In the genomic region with DNA sequence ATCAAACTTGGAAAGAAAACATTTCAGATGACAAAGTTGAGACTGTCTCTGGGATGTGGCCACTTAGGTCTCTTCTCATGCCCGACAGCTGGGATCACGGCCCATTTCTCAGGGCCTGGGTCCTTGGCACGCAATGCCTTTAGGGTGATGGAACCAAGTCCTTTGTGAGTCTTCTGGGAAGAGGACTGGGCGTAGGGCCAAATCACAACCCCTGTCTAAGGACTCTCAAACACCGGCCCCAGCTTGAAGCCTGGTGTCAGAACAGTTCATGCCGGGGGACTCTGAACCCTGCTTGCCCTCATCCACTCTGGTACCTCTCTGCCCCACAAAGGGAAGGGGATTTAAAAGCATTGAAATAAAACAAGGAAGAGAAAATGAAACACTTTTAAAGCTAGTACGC, we compare ENCODE assay signal across 20 mouse cellular contexts. TPM values are rescaled to one million over a fixed set of nuclear protein-coding genes. Genes with fewer than 3 reads are reported as not detected.
DNase-seq lines count a peak whose midpoint lies in the region; ATAC-seq and TF ChIP-seq lines count a peak whose summit lies in the region.
"Had no signal": no experiment of that assay in that cellular context is flagged by ENCODE, and none has a peak within 500 bp of the region (broad histone marks: within the 10 kb centered on the region; RNA-seq: fewer than 3 reads in every experiment).

No protein-coding gene starts in this region.

- H3K36me3 ChIP-seq in heart, embryonic 13.5 days: no peaks in the 10 kb centered on the region; the same call in 1 of the 2 replicates
- no peaks in the 10 kb centered on the region; the same call in 1 of the 2 replicates for H3K36me3 ChIP-seq in kidney, embryonic 15.5 days
- no peaks in the 10 kb centered on the region for H3K36me3 ChIP-seq in midbrain, postnatal 0 days (ENCODE audit: insufficient read depth, low read length)
- no peaks in the 10 kb centered on the region for H3K36me3 ChIP-seq in midbrain, embryonic 11.5 days (ENCODE audit: control insufficient read depth, insufficient read depth, low read length)
- H3K36me3 ChIP-seq: G1E; hindbrain, embryonic 15.5 days; limb, embryonic 13.5 days; liver, embryonic 15.5 days; neural tube, embryonic 12.5 days had no signal

- H3K4me2 ChIP-seq in heart, embryonic 13.5 days: no peak overlapping the region
- no peak overlapping the region for H3K4me2 ChIP-seq in kidney, embryonic 15.5 days
- H3K4me2 ChIP-seq in midbrain, postnatal 0 days (ENCODE audit: low read depth, low read length, poor library complexity, severe bottlenecking): no peak overlapping the region
- no peak overlapping the region for H3K4me2 ChIP-seq in midbrain, embryonic 11.5 days
- H3K4me2 ChIP-seq: heart, embryonic 11.5 days; hindbrain, embryonic 15.5 days; limb, embryonic 13.5 days; liver, embryonic 15.5 days; neural tube, embryonic 12.5 days had no signal

- H3K9me3 ChIP-seq in heart, embryonic 13.5 days: no peaks in the 10 kb centered on the region
- no peaks in the 10 kb centered on the region for H3K9me3 ChIP-seq in kidney, embryonic 15.5 days (replicated peaks)
- no peaks in the 10 kb centered on the region for H3K9me3 ChIP-seq in midbrain, postnatal 0 days (ENCODE audit: low read length)
- no peaks in the 10 kb centered on the region; the same call in 1 of the 2 replicates for H3K9me3 ChIP-seq in midbrain, embryonic 11.5 days (ENCODE audit: control insufficient read depth, low read length)
- H3K9me3 ChIP-seq: G1E; hindbrain, embryonic 15.5 days; limb, embryonic 13.5 days; liver, embryonic 15.5 days; neural tube, embryonic 12.5 days had no signal

- H3K9ac ChIP-seq in heart, embryonic 13.5 days: no peak overlapping the region
- no peak overlapping the region for H3K9ac ChIP-seq in kidney, embryonic 15.5 days
- H3K9ac ChIP-seq in midbrain, postnatal 0 days (replicated peaks; ENCODE audit: low read length, poor library complexity, severe bottlenecking): no peak overlapping the region
- no peak overlapping the region for H3K9ac ChIP-seq in midbrain, embryonic 11.5 days (ENCODE audit: low read length)
- H3K9ac ChIP-seq: hindbrain, embryonic 15.5 days; limb, embryonic 13.5 days; liver, embryonic 15.5 days; neural tube, embryonic 12.5 days had no signal

- no peak for DNase-seq in heart, postnatal 10 days
- DNase-seq in kidney, adult 9 months: no peak
- peak; percentile 72 for DNase-seq in midbrain, postnatal 0 days (ENCODE audit: low spot score)
- DNase-seq in midbrain, embryonic 11.5 days (ENCODE audit: low spot score, missing footprints): no peak
- DNase-seq in adrenal gland, adult 8-10 months: no peak
- DNase-seq: gastrocnemius, postnatal 14 days; kidney, adult 11 months; lung, postnatal 14 days; right cerebral cortex, postnatal 25 days had no signal

- no peak overlapping the region for H3K4me3 ChIP-seq in heart, embryonic 13.5 days
- no peak overlapping the region for H3K4me3 ChIP-seq in kidney, embryonic 15.5 days (replicated peaks)
- no peak overlapping the region for H3K4me3 ChIP-seq in midbrain, postnatal 0 days (ENCODE audit: low read depth, low read length)
- H3K4me3 ChIP-seq in midbrain, embryonic 11.5 days (ENCODE audit: low read depth, low read length): no peak overlapping the region
- H3K4me3 ChIP-seq: hindbrain, embryonic 15.5 days; limb, embryonic 13.5 days; liver, embryonic 15.5 days; megakaryocyte, embryonic 14.5 days; neural tube, embryonic 12.5 days had no signal

- peaks cover 24% of the 10 kb centered on the region for H3K4me1 ChIP-seq in heart, embryonic 13.5 days
- peaks cover 27% of the 10 kb centered on the region for H3K4me1 ChIP-seq in kidney, embryonic 15.5 days
- H3K4me1 ChIP-seq in midbrain, postnatal 0 days (ENCODE audit: insufficient read depth, low read length): 0 out of 2 replicates have a peak, but pooled peaks cover 3% of the 10 kb centered on the region
- H3K4me1 ChIP-seq in midbrain, embryonic 11.5 days (ENCODE audit: control insufficient read depth, insufficient read depth, low read length): no peaks in the 10 kb centered on the region; the same call in 1 of the 2 replicates
- H3K4me1 ChIP-seq: liver, embryonic 15.5 days; neural tube, embryonic 12.5 days had no signal

- peak overlapping the region; percentile 9; the same call in 1 of the 2 replicates for H3K27ac ChIP-seq in heart, embryonic 13.5 days (replicated peaks)
- 0 out of 2 replicates have a peak overlapping the region, but pooled peaks have one; percentile 18 for H3K27ac ChIP-seq in kidney, embryonic 15.5 days
- no peak overlapping the region for H3K27ac ChIP-seq in midbrain, postnatal 0 days (ENCODE audit: low read depth, low read length)
- no peak overlapping the region for H3K27ac ChIP-seq in midbrain, embryonic 11.5 days (ENCODE audit: low read depth, low read length)
- H3K27ac ChIP-seq: hindbrain, embryonic 15.5 days; limb, embryonic 13.5 days; liver, embryonic 15.5 days; neural tube, embryonic 12.5 days; stomach, postnatal 0 days had no signal

- 51% methylated on average over 7 of the region's 7 CpGs for WGBS in heart, embryonic 13.5 days
- WGBS in kidney, embryonic 15.5 days: 76% methylated on average over 7 of the region's 7 CpGs
- 62% methylated on average over 7 of the region's 7 CpGs for WGBS in midbrain, postnatal 0 days
- WGBS in midbrain, embryonic 11.5 days: 83% methylated on average over 7 of the region's 7 CpGs

- no peak for ATAC-seq in heart, embryonic 13.5 days (ENCODE audit: extremely low read depth, insufficient number of reproducible peaks, low FRiP score, low TSS enrichment)
- no peak for ATAC-seq in kidney, embryonic 15.5 days (replicated peaks; ENCODE audit: low FRiP score)
- no peak for ATAC-seq in midbrain, postnatal 0 days (ENCODE audit: low FRiP score)
- no peak for ATAC-seq in midbrain, embryonic 11.5 days (ENCODE audit: low FRiP score)
- ATAC-seq: CD4-positive, CD25-positive, alpha-beta regulatory T cell, adult 4 months had no signal

- TF ChIP-seq CTCF in midbrain, postnatal 0 days (IDR thresholded peaks at IDR 0.05): no peak

- no peaks in the 10 kb centered on the region for H3K27me3 ChIP-seq in heart, embryonic 13.5 days (replicated peaks)
- no peaks in the 10 kb centered on the region for H3K27me3 ChIP-seq in kidney, embryonic 15.5 days
- no peaks in the 10 kb centered on the region for H3K27me3 ChIP-seq in midbrain, postnatal 0 days (ENCODE audit: insufficient read depth, low read length)
- no peaks in the 10 kb centered on the region for H3K27me3 ChIP-seq in midbrain, embryonic 11.5 days (ENCODE audit: control insufficient read depth, insufficient read depth, low read length)
- H3K27me3 ChIP-seq: hindbrain, embryonic 15.5 days; limb, embryonic 13.5 days; liver, embryonic 15.5 days; neural tube, embryonic 12.5 days had no signal

- intact Hi-C loops in heart, postnatal 10 days (cut with DNase I): no loop called here

RNA-seq across cellular contexts. Expression of a gene that starts 30.1 kb away (rescaled TPM):
- 6.3 and 8.2 TPM in 2 replicates for polyA plus RNA-seq in heart, embryonic 13.5 days (2015; fragmentation: Nextera tagmentation; extraction: Ambion mirVana)
- total RNA-seq in heart, postnatal 10 days (2021): 1 to 10 TPM; 5.3 to 7.2 TPM
- 9.1 and 11.5 TPM in 2 replicates for polyA plus RNA-seq in kidney, embryonic 15.5 days (2015; fragmentation: Nextera tagmentation; extraction: Ambion mirVana)
- 2.1 and 4.4 TPM in 2 replicates for total RNA-seq in midbrain, postnatal 0 days (2014; rRNA removed)
- polyA plus RNA-seq in midbrain, postnatal 0 days (2015; fragmentation: Nextera tagmentation; extraction: Ambion mirVana): 0.99 and 1.6 TPM in 2 replicates
- 6.9 and 9.2 TPM in 2 replicates for polyA plus RNA-seq in midbrain, embryonic 11.5 days (2014; fragmentation: Nextera tagmentation; extraction: Ambion mirVana)
- 1 to 10 TPM; 1.7 to 4.7 (median 3.5) TPM for total RNA-seq in adrenal gland, adult 8-10 months (2022)
- total RNA-seq: G1E had no signal

RNA-seq across cellular contexts. Expression of a gene that starts 34.6 kb away (rescaled TPM):
- 2.8 and 3.0 TPM in 2 replicates for polyA plus RNA-seq in heart, embryonic 13.5 days (2015; fragmentation: Nextera tagmentation; extraction: Ambion mirVana)
- 10 to 100 TPM; 19.5 to 20.0 TPM for total RNA-seq in heart, postnatal 10 days (2021)
- polyA plus RNA-seq in kidney, embryonic 15.5 days (2015; fragmentation: Nextera tagmentation; extraction: Ambion mirVana): 5.0 and 6.1 TPM in 2 replicates
- total RNA-seq in midbrain, postnatal 0 days (2014; rRNA removed): 45.9 and 48.2 TPM in 2 replicates
- polyA plus RNA-seq in midbrain, postnatal 0 days (2015; fragmentation: Nextera tagmentation; extraction: Ambion mirVana): 1.7 TPM in 2 replicates
- 5.7 and 6.6 TPM in 2 replicates for polyA plus RNA-seq in midbrain, embryonic 11.5 days (2014; fragmentation: Nextera tagmentation; extraction: Ambion mirVana)
- total RNA-seq in adrenal gland, adult 8-10 months (2022): 10 to 100 TPM; 35.2 to 38.8 (median 36.3) TPM

Comparison
In these comparisons a context has a peak if more than half of its experiments do, and no peak if none do; other contexts are left out.
1. H3K27ac ChIP-seq: peak in heart, embryonic 13.5 days (single experiment) and kidney, embryonic 15.5 days (single experiment); none in midbrain, postnatal 0 days (single experiment) and midbrain, embryonic 11.5 days (single experiment).